ENCODE assay signal across 10 mouse cellular contexts in the genomic region with DNA sequence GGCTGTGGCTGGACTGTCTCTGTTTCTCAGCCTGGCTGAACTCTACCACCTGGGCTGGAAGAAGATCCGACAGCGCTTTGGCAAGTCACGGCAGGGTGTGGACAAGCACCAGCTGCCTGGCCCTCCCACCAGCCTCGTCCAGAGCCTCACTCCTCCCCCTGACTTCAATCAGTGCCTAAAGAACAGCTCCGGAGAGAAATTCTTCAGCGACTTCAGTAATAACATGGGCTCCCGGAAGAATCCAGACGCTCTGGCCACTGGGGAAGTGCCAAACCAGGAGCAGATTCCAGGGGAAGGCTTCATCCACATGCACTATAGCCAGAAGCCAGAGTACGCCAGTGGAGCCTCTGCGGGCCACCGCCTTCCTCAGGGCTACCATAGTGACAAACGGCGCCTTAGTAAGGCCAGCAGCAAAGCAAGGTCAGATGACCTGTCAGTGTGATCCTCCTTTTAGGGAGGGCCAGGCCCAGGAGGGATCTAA.
A peak's percentile ranks its signal among the peaks of the same experiment; 100 is the strongest.
DNase-seq lines count a peak whose midpoint lies in the region; ATAC-seq lines count a peak whose summit lies in the region.
"Had no signal": no experiment of that assay in that cellular context is flagged by ENCODE, and none has a peak within 500 bp of the region (broad histone marks: within the 10 kb centered on the region; RNA-seq: fewer than 3 reads in every experiment).

No protein-coding gene starts in this region.

- no peak overlapping the region for H3K9ac ChIP-seq in hindbrain, embryonic 11.5 days (ENCODE audit: low read depth, low read length)
- no peak overlapping the region for H3K9ac ChIP-seq in limb, embryonic 15.5 days
- H3K9ac ChIP-seq: forebrain, embryonic 13.5 days; midbrain, embryonic 15.5 days had no signal

- no peak for DNase-seq in hindbrain, embryonic 10.5 days (ENCODE audit: low spot score)
- no peak for DNase-seq in hindbrain, embryonic 11.5 days (ENCODE audit: low spot score)
- peak; percentile 82 for DNase-seq in Muller cell, postnatal 12 days (ENCODE audit: inconsistent ontology term)
- DNase-seq in embryo, embryonic 10.5 days (ENCODE audit: low spot score) = peak; percentile 39
- DNase-seq in gastrocnemius, postnatal 4 days (ENCODE audit: low spot score in 2 of 2) = no peak
- no peak for DNase-seq in cerebellum, adult 9-11 months

- no peak overlapping the region for H3K4me3 ChIP-seq in hindbrain, embryonic 10.5 days
- no peak overlapping the region for H3K4me3 ChIP-seq in hindbrain, embryonic 11.5 days (ENCODE audit: low read depth, low read length)
- H3K4me3 ChIP-seq in limb, embryonic 15.5 days = no peak overlapping the region
- H3K4me3 ChIP-seq: forebrain, embryonic 13.5 days; midbrain, embryonic 15.5 days had no signal

- H3K27me3 ChIP-seq in hindbrain, embryonic 10.5 days (ENCODE audit: insufficient read depth, poor library complexity, severe bottlenecking) = no peaks in the 10 kb centered on the region
- no peaks in the 10 kb centered on the region for H3K27me3 ChIP-seq in hindbrain, embryonic 11.5 days (ENCODE audit: control insufficient read depth, insufficient read depth, low read length)
- H3K27me3 ChIP-seq in limb, embryonic 15.5 days = no peaks in the 10 kb centered on the region
- H3K27me3 ChIP-seq: forebrain, embryonic 13.5 days; midbrain, embryonic 15.5 days had no signal

- 44% methylated on average over 13 of the region's 13 CpGs for WGBS in hindbrain, embryonic 10.5 days
- 44% methylated on average over 13 of the region's 13 CpGs for WGBS in hindbrain, embryonic 11.5 days
- 26% methylated on average over 13 of the region's 13 CpGs for WGBS in limb, embryonic 15.5 days

- peak overlapping the region; percentile 59 for H3K27ac ChIP-seq in hindbrain, embryonic 10.5 days
- H3K27ac ChIP-seq in hindbrain, embryonic 11.5 days (ENCODE audit: low read depth, low read length) = no peak overlapping the region
- H3K27ac ChIP-seq in limb, embryonic 15.5 days = no peak overlapping the region
- H3K27ac ChIP-seq: forebrain, embryonic 13.5 days; midbrain, embryonic 15.5 days had no signal

- peaks cover 29% of the 10 kb centered on the region for H3K4me1 ChIP-seq in hindbrain, embryonic 10.5 days (replicated peaks)
- H3K4me1 ChIP-seq in hindbrain, embryonic 11.5 days (replicated peaks; ENCODE audit: control insufficient read depth, insufficient read depth, low read length) = no peaks in the 10 kb centered on the region; the same call in 1 of the 2 replicates
- H3K4me1 ChIP-seq in limb, embryonic 15.5 days = peaks cover 23% of the 10 kb centered on the region
- H3K4me1 ChIP-seq: midbrain, embryonic 15.5 days had no signal

- no peaks in the 10 kb centered on the region for H3K36me3 ChIP-seq in hindbrain, embryonic 10.5 days
- H3K36me3 ChIP-seq in hindbrain, embryonic 11.5 days (ENCODE audit: control insufficient read depth, insufficient read depth, low read length) = no peaks in the 10 kb centered on the region
- no peaks in the 10 kb centered on the region for H3K36me3 ChIP-seq in limb, embryonic 15.5 days
- H3K36me3 ChIP-seq: midbrain, embryonic 15.5 days had no signal

- H3K9me3 ChIP-seq in hindbrain, embryonic 10.5 days = peaks cover 3% of the 10 kb centered on the region; the same call in 1 of the 2 replicates
- no peaks in the 10 kb centered on the region for H3K9me3 ChIP-seq in hindbrain, embryonic 11.5 days (ENCODE audit: control insufficient read depth, low read length)
- no peaks in the 10 kb centered on the region for H3K9me3 ChIP-seq in limb, embryonic 15.5 days
- H3K9me3 ChIP-seq: forebrain, embryonic 13.5 days; midbrain, embryonic 15.5 days had no signal

- ATAC-seq in hindbrain, embryonic 11.5 days (ENCODE audit: low FRiP score) = no peak
- 0 out of 2 replicates have a peak, but pooled peaks have one; percentile 30 for ATAC-seq in limb, embryonic 15.5 days (ENCODE audit: insufficient number of reproducible peaks, low FRiP score, low TSS enrichment, low read depth)
- no peak for ATAC-seq in megakaryocyte-erythroid progenitor cell, adult 5-6 weeks (replicated peaks; ENCODE audit: low FRiP score, low TSS enrichment, poor library complexity, severe bottlenecking)
- ATAC-seq: forebrain, embryonic 13.5 days; midbrain, embryonic 15.5 days had no signal

- no peak overlapping the region for H3K4me2 ChIP-seq in hindbrain, embryonic 11.5 days (replicated peaks; ENCODE audit: low read depth, low read length)
- peak overlapping the region; percentile 19; the same call in 1 of the 2 replicates for H3K4me2 ChIP-seq in limb, embryonic 15.5 days
- H3K4me2 ChIP-seq: forebrain, embryonic 13.5 days; midbrain, embryonic 15.5 days had no signal

Comparison
In these comparisons a context has a peak if more than half of its experiments do, and no peak if none do; other contexts are left out.
1. DNase-seq: peak in Muller cell, postnatal 12 days (single experiment) and embryo, embryonic 10.5 days (single experiment); none in hindbrain, embryonic 10.5 days (single experiment), hindbrain, embryonic 11.5 days (single experiment), gastrocnemius, postnatal 4 days (0 of 2) and cerebellum, adult 9-11 months (single experiment).